ENCODE assay signal across 9 mouse cellular contexts in genomic region chr12:8299143-8300110, GRCm38 (mm10). TPM values are rescaled to one million over a fixed set of nuclear protein-coding genes. Genes with fewer than 3 reads are reported as not detected.
DNase-seq lines count a peak whose midpoint lies in the region; ATAC-seq and TF ChIP-seq lines count a peak whose summit lies in the region.
"Had no signal": no experiment of that assay in that cellular context is flagged by ENCODE, and none has a peak within 500 bp of the region (broad histone marks: within the 10 kb centered on the region; RNA-seq: fewer than 3 reads in every experiment).

No protein-coding gene starts in this region.

- H3K4me3 ChIP-seq in cerebellum, adult 2 months (replicated peaks; ENCODE audit: insufficient read depth, low read depth, low read length), result no peak overlapping the region
- H3K4me3 ChIP-seq in kidney, embryonic 15.5 days (replicated peaks), result peak overlapping the region; percentile 48
- peak overlapping the region; percentile 40; the same call in 1 of the 2 replicates for H3K4me3 ChIP-seq in intestine, postnatal 0 days (ENCODE audit: low read depth, low read length)

- H3K4me1 ChIP-seq in cerebellum, adult 2 months (ENCODE audit: control insufficient read depth, insufficient read depth, low read length), result no peaks in the 10 kb centered on the region
- peaks cover 40% of the 10 kb centered on the region for H3K4me1 ChIP-seq in kidney, embryonic 15.5 days
- H3K4me1 ChIP-seq in intestine, postnatal 0 days (replicated peaks; ENCODE audit: control insufficient read depth, insufficient read depth, low read length), result no peaks in the 10 kb centered on the region

- H3K4me2 ChIP-seq in kidney, embryonic 15.5 days, result peak overlapping the region; percentile 70
- H3K4me2 ChIP-seq in intestine, postnatal 0 days (replicated peaks; ENCODE audit: low read depth), result no peak overlapping the region

- ATAC-seq in kidney, embryonic 15.5 days (replicated peaks; ENCODE audit: low FRiP score), result no peak
- no peak for ATAC-seq in intestine, postnatal 0 days

- no peak for TF ChIP-seq CTCF in cerebellum, adult 2 months (IDR thresholded peaks at IDR 0.05; ENCODE audit: borderline replicate concordance, insufficient read depth, low read depth, low read length)
- TF ChIP-seq CTCF in intestine, postnatal 0 days (IDR thresholded peaks at IDR 0.05; ENCODE audit: low read depth), result no peak

- WGBS in cerebellum, adult 2 months, result 9% methylated on average over 34 of the region's 34 CpGs
- WGBS in kidney, embryonic 15.5 days, result 5% methylated on average over 34 of the region's 34 CpGs
- 10% methylated on average over 34 of the region's 34 CpGs for WGBS in intestine, postnatal 0 days

- TF ChIP-seq POLR2A in cerebellum, adult 2 months (IDR thresholded peaks at IDR 0.05; ENCODE audit: borderline replicate concordance, insufficient read depth, low read length), result no peak

- peak; percentile 40 to 51 for DNase-seq in cerebellum, postnatal 10 days
- no peak for DNase-seq in cerebellum, adult 2 months
- DNase-seq in kidney, adult 9 months, result no peak
- DNase-seq in embryo, embryonic 10.5 days (ENCODE audit: low spot score), result peak; percentile 41
- no peak for DNase-seq in layer of hippocampus, adult 9-11 months
- no peak for DNase-seq in B cell, adult 2 months

- H3K9ac ChIP-seq in kidney, embryonic 15.5 days, result no peak overlapping the region
- no peak overlapping the region for H3K9ac ChIP-seq in intestine, postnatal 0 days (ENCODE audit: low read depth, low read length)

- no peak overlapping the region for H3K27ac ChIP-seq in cerebellum, adult 2 months (ENCODE audit: insufficient read depth, low read length)
- H3K27ac ChIP-seq in kidney, embryonic 15.5 days, result no peak overlapping the region
- H3K27ac ChIP-seq in intestine, postnatal 0 days (ENCODE audit: low read depth, low read length), result no peak overlapping the region
- H3K27ac ChIP-seq: macrophage had no signal

- H3K36me3 ChIP-seq in kidney, embryonic 15.5 days, result no peaks in the 10 kb centered on the region
- no peaks in the 10 kb centered on the region for H3K36me3 ChIP-seq in intestine, postnatal 0 days (ENCODE audit: control insufficient read depth, insufficient read depth)

- H3K27me3 ChIP-seq in cerebellum, adult 2 months (ENCODE audit: control insufficient read depth, insufficient read depth, low read length), result peaks cover 8% of the 10 kb centered on the region; the same call in 1 of the 2 replicates
- H3K27me3 ChIP-seq in kidney, embryonic 15.5 days, result peaks cover 98% of the 10 kb centered on the region
- peaks cover 89% of the 10 kb centered on the region for H3K27me3 ChIP-seq in intestine, postnatal 0 days (replicated peaks; ENCODE audit: control insufficient read depth, insufficient read depth, low read length)

- no peaks in the 10 kb centered on the region for H3K9me3 ChIP-seq in kidney, embryonic 15.5 days (replicated peaks)
- no peaks in the 10 kb centered on the region for H3K9me3 ChIP-seq in intestine, postnatal 0 days (ENCODE audit: control insufficient read depth)

RNA-seq across cellular contexts. Expression of gene Gdf7, which starts 2.3 kb away (rescaled TPM):
- 0.07 and 0.44 TPM in 2 replicates for polyA plus RNA-seq in cerebellum, adult 2 months (2012; rRNA removed)
- polyA plus RNA-seq in kidney, embryonic 15.5 days (2015; fragmentation: Nextera tagmentation; extraction: Ambion mirVana), result 1.1 and 1.2 TPM in 2 replicates
- polyA plus RNA-seq in intestine, postnatal 0 days (2015; fragmentation: Nextera tagmentation; extraction: Ambion mirVana), result not detected in 2 replicates
- polyA plus RNA-seq: macrophage had no signal

RNA-seq across cellular contexts. Expression of gene Hs1bp3, which starts 13.8 kb away (rescaled TPM):
- polyA plus RNA-seq in cerebellum, adult 2 months (2012; rRNA removed), result 14.7 and 15.8 TPM in 2 replicates
- polyA plus RNA-seq in kidney, embryonic 15.5 days (2015; fragmentation: Nextera tagmentation; extraction: Ambion mirVana), result 14.2 and 16.5 TPM in 2 replicates
- 20.5 and 22.2 TPM in 2 replicates for polyA plus RNA-seq in intestine, postnatal 0 days (2015; fragmentation: Nextera tagmentation; extraction: Ambion mirVana)

Comparison
In these comparisons a context has a peak if more than half of its experiments do, and no peak if none do; other contexts are left out.
1. DNase-seq: peak in cerebellum, postnatal 10 days (2 of 2) and embryo, embryonic 10.5 days (single experiment); none in cerebellum, adult 2 months (0 of 2), kidney, adult 9 months (single experiment), layer of hippocampus, adult 9-11 months (single experiment) and B cell, adult 2 months (0 of 2).